Mouse (Mus musculus) layer of hippocampus, adult 9-11 months (tissue): Measurements from ENCODE around the gene Atf7.

Source experiments
- DNase-seq: peaks from one replicate; pipeline ENCODE4 v3.0.0; 2022

Atf7 gene

GRCm38 (mm10) chr15:102544801-102545200 lies 80.5 kb downstream of the Atf7 start:
- no peak for DNase-seq

- DNase-seq: no peak
Measured at GRCm38 (mm10) chr15:102533926-102534325, 91.3 kb downstream of the Atf7 start.

GRCm38 (mm10) chr15:102532106-102532900 lies 93.0 kb downstream of the Atf7 start:
- DNase-seq: no peak

GRCm38 (mm10) chr15:102531586-102531985 lies 93.7 kb downstream of the Atf7 start:
- no peak for DNase-seq

GRCm38 (mm10) chr15:102530566-102530965 lies 94.7 kb downstream of the Atf7 start:
- no peak for DNase-seq

GRCm38 (mm10) chr15:102528396-102528795 lies 96.9 kb downstream of the Atf7 start:
- no peak for DNase-seq

- no peak for DNase-seq
Measured at GRCm38 (mm10) chr15:102527936-102528335, 97.3 kb downstream of the Atf7 start.

GRCm38 (mm10) chr15:102526111-102527002 lies 98.9 kb downstream of the Atf7 start:
- DNase-seq: no peak

GRCm38 (mm10) chr15:102524892-102525485 lies 100.3 kb downstream of the Atf7 start, which contains the start of gene Npff:
TSS of gene Npff (minus strand) at chr15:102524942.
- peak; percentile 65 for DNase-seq

GRCm38 (mm10) chr15:102521480-102521879 lies 103.8 kb downstream of the Atf7 start:
- DNase-seq: no peak

GRCm38 (mm10) chr15:102520416-102520815 lies 104.8 kb downstream of the Atf7 start:
- no peak for DNase-seq

GRCm38 (mm10) chr15:102519211-102520141 lies 105.8 kb downstream of the Atf7 start:
- DNase-seq: no peak

- no peak for DNase-seq
Measured at GRCm38 (mm10) chr15:102518859-102519201, 106.4 kb downstream of the Atf7 start.

- peak; percentile 100 for DNase-seq
Measured at GRCm38 (mm10) chr15:102517976-102518858, 107.0 kb downstream of the Atf7 start, which contains the start of gene Tarbp2. TSS of gene Tarbp2 (plus strand) at chr15:102518192.

- DNase-seq: no peak
Measured at GRCm38 (mm10) chr15:102517631-102517975, 107.7 kb downstream of the Atf7 start.

GRCm38 (mm10) chr15:102516728-102517404 lies 108.4 kb downstream of the Atf7 start, which contains the start of gene Map3k12:
TSS of gene Map3k12 (minus strand) at chr15:102517064.
- peak; percentile 73 for DNase-seq

- no peak for DNase-seq
Measured at GRCm38 (mm10) chr15:102516293-102516692, 109.0 kb downstream of the Atf7 start.

- no peak for DNase-seq
Measured at GRCm38 (mm10) chr15:102515791-102516190, 109.5 kb downstream of the Atf7 start.

- DNase-seq: no peak
Measured at GRCm38 (mm10) chr15:102515261-102515660, 110.0 kb downstream of the Atf7 start.

- no peak for DNase-seq
Measured at GRCm38 (mm10) chr15:102513004-102513403, 112.3 kb downstream of the Atf7 start.

GRCm38 (mm10) chr15:102512471-102512870 lies 112.8 kb downstream of the Atf7 start:
- no peak for DNase-seq
